Mouse (Mus musculus) left cerebral cortex, adult 8-10 months (tissue): ENCODE data around the gene Rhag. TPM values are rescaled to one million over a fixed set of nuclear protein-coding genes. Genes with fewer than 3 reads are reported as not detected.

Experiments used
- DNase-seq, 2 experiments: peaks; one replicate each; pipeline ENCODE4 v3.0.0; 2022; ENCODE audit warnings: low spot score in 2 of 2
- total RNA-seq, 4 experiments: library from RNA; stranded (reverse); gene quantifications; 2 replicates each; pipeline ENCODE4 v1.2.4; 2022

Rhag gene
- not detected for total RNA-seq

DNA sequence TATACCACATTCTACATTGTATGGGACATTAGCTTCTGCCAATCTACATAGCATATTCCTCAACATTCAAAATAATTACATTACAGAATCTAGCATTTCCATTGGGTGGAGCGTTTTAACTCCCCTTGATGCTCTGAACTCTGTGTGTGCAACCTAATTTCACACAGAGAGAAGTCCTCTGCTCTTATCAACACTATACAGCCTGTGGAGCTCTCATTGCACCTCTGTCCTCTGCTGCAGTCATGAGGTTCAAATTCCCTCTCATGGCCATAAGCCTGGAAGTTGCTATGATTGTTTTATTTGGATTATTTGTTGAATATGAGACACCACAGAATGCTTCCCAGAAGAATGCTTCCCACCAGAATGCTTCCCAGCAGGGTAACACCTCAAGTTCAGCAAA lies at the start of gene Rhag:
Gene Rhag (plus strand): TSS at position 193 of the 400 bp plus-strand sequence.
- no peak for DNase-seq

DNA sequence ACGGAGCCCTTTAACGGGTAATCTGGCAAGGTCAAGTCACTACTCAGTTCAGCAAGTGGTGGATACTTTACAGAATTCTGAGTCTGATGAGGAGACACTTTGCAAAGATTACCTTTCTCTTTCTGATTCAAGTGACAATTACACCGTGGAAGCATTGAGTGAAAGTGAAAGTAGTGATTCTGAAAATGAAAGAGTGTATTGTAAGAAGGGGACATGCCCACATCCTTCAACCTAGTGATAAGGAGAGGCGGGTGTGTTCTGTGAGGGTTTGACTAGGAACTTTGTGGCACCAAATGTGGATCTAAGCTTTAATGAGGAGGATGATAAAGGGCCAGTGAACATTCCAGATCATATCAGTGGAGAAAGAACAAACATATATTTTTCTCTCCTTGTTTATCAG lies 47.3 kb upstream of the Rhag start:
- DNase-seq, result no peak

- no peak for DNase-seq
These were observed 43.8 kb upstream of the Rhag start for GRCm38 (mm10) chr17:40767120-40767519.

GRCm38 (mm10) chr17:40789877-40790276 lies 21.0 kb upstream of the Rhag start:
- no peak for DNase-seq

GRCm38 (mm10) chr17:40793921-40794854 lies 16.7 kb upstream of the Rhag start:
- no peak for DNase-seq

DNA sequence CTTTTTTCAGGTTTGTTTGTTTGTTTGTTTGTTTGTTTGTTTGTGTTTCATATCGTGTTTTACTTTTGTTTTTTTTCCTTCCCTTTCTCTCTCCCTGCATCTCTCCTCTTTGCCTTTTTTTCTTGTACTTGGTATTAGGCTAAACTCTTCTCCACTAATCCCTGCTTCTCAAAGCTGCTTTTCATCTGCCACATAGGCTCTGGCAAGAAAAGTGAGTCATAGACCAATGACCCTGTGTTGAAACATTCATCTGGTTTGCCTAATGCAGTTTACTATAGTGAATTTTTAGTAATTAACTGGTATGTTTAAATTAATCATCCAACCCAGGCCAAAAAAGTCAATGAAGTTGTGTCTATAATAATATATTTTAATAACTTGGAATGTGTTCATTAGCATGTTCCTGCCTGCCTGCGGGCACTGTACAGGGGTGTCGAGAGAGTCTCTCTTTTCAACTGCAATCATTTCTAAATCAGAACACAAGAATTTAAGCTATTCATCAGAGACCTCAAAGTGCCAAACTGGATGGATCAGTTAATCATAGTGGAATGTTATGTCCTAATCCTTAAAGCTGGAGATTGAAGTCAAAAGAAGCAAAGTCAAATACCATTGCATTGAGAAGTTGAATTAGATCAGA lies 8.1 kb upstream of the Rhag start:
- DNase-seq, result no peak

GRCm38 (mm10) chr17:40806550-40806949 lies 4.4 kb upstream of the Rhag start:
- DNase-seq, result no peak

DNA sequence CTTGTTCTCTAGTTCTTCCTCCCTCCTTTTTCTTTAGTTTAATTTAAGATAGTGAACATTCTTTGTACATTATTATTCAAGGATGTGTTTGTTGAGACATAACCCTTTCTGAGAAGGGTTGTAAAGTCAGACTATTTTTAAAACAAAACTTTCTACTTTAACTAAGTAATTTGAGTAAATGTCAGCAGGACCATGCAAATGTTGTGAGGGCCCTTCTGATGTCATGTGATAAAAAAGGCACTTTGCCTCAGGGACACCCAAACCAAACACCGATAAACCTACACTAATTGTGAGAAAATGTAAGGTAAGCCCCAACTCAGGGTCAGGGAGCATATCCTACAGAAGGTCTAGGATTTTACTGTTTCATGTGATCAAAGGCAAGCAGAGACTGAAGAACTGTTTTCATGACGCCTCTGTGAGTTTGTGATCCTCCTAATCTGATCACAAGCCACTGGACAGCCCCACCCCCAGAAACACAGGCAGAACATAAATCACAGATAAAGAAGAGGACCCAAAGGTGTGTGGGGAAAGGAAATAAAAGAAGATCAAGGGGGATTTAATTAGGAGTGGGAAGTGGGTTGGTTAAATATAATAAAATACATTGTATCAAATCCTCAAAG lies 3.9 kb upstream of the Rhag start, which contains the start of gene Crisp2:
Gene Crisp2 (minus strand): TSS at position 51 of the 620 bp plus-strand sequence.
- no peak for DNase-seq

DNA sequence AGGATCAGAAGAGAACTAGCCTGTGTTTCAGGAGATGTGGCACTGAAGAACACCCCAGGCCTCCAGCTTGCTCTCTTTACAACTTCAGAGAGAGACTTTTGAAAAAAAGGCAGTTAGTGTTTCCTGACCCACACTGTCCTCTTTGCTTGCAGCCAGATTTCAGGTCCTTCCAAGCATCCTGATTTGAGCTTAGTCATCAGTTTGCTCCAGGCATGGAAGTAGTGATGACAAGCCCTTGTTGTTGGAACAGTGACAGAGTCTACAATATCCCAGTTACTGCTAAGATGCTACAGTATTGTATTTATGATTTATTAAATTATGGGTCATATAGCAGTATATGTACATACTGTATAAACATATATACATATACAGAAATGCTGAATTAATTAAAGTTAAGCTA lies 2.9 kb upstream of the Rhag start:
- DNase-seq, result no peak

DNA sequence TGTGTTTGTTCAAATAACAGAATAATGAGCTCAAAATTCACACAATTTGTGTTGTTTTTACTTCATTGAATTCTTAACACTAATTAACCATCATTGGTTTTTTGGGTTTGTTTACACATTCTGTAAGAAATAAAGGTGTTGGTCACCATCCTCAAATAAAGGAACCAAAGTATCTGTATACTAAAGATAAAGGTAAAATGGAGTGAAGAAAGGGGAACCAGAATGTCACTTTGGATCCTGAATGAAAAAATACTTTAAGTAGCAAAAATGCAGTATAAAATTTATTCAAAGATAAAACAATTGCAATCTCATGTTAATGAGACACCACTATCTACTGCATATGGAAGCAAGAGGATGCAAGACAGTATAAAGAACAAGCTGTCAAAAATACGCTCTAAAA lies 634 bp downstream of the Rhag start:
- DNase-seq, result no peak

DNA sequence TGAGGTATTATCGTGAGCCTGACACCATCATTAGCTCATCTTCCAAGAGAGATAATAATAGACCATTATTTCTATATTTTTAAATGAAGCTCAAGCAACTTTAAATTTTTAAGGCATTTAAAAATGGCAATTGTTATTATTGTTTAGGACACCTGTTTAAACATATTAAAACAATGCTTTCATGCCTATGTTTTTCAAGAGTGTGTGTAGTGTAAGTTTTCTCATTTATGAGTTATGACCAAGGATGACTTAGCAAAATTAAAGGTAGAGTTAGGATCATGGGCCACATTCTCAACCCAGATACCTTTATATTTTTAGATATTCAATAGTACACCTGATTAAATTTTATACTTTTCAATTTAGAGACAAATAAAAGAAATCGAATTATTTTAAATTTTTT lies 1.3 kb downstream of the Rhag start:
- DNase-seq, result no peak

DNA sequence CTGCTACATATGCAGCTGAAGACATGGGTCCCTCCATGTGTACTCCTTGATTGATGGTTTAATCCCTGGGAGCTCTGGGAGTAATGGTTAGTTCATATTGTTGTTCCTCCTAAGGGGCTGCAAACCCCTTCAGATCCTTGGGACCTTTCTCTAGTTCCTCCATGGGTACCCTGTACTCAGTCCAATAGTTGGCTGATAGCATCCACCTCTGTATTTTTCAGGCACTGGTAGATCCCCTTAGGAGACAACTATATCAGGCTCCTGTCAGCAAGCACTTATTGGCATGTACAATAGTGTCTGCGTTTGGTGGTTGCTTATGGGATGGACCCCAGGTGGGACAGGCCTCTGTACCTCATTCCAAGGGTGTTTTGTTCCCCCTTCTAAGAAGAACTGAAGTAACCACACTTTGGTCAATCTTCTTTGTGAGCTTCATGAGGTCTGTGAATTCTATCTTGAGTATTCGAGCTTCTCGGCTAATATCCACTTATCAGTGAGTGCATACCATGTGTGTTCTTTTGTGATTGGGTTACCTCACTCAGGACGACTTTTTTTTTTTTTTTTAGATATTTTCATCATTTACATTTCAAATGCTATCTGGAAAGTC lies 6.5 kb downstream of the Rhag start:
- DNase-seq, result no peak

GRCm38 (mm10) chr17:40821477-40821876 lies 10.6 kb downstream of the Rhag start:
- no peak for DNase-seq

GRCm38 (mm10) chr17:40823817-40824216 lies 12.9 kb downstream of the Rhag start:
- DNase-seq, result no peak

DNA sequence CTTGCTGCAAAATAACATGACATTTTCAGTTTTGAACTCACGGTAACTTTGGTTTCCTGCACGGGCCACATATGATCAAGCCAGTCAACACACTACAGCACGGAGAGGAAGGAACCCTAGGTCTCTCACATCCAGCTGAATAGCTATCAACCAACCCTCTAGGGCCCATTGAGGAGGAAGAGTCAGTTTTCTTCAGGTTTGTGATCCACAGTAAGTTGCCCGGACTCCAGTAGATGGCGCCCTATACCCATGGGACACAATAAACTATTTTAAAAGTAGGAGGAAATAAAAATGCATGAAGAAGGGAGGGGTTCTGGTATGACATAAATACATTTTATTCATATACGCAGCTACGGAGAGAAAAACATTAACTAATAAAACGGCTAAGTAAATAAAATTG lies 13.6 kb downstream of the Rhag start:
- no peak for DNase-seq

DNA sequence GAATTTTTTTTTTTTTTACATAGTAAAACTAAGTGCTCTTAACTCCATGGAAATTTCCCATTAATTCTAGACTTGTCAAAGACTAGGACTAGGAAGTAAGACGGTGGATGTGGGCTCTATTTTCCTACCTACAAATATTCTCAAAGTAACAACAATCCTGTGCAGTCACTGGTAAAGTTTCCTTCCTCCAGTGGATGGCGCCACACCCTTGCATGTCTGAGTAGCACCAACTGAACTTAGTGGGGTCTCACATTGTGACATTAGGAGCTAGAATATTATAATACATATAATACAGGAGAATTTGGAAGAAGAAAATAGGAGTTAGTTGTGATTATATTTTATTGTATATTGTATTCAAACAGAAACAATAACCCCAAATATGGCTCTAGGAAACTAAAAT lies 20.9 kb downstream of the Rhag start:
- no peak for DNase-seq

- no peak for DNase-seq
These were observed 26.4 kb downstream of the Rhag start for GRCm38 (mm10) chr17:40837308-40837707.

GRCm38 (mm10) chr17:40855065-40855464 lies 44.1 kb downstream of the Rhag start:
- DNase-seq, result no peak

GRCm38 (mm10) chr17:40868952-40869747 lies 58.2 kb downstream of the Rhag start:
- DNase-seq, result no peak

- DNase-seq, result no peak
These were observed 61.7 kb downstream of the Rhag start for GRCm38 (mm10) chr17:40872626-40873025.

DNA sequence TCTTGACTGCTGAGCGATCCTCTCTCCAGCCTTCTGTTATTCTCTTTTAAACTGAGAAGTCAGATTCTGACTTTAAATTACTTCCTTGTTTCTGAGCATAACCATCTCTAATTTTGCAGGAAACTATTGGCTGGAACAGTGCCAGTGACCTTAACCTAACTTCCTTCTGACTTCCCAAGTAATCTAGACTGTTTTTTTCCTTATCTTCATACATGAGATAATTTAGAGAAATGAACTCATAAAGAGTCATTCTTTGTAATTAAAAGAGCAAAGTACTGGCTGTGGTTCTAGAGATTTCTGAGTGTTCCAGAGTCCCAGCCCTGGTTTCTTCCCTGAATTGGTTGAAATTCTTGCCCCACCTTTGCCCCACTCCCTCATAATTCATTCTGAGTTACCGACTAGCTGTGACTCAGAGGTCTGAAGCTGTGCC lies 62.7 kb downstream of the Rhag start:
- no peak for DNase-seq
